Mouse (Mus musculus) lung, adult 2 months (tissue): ENCODE data around the gene Limch1.

Experiments
- CTCF ChIP-seq: fragments of 200-500 bp; IDR thresholded peaks from 2 replicates; pipeline ENCODE4 v1.5.1; 2011; ENCODE audit warnings: mild to moderate bottlenecking, low read length, control low read depth; ENCODE audit not compliant: insufficient read depth
- POLR2A ChIP-seq: fragments of 200-500 bp; IDR thresholded peaks from 2 replicates; pipeline ENCODE4 v1.6.1; 2011; ENCODE audit warnings: low read depth, mild to moderate bottlenecking, control low read depth, low read length, borderline replicate concordance; ENCODE audit errors: extremely low read depth

- TF ChIP-seq CTCF (no peak), POLR2A (no peak)
Observed at GRCm38 (mm10) chr5:66949098-66949692, 203.6 kb downstream of the Limch1 start.
